Mouse (Mus musculus) liver, embryonic 14.5 days (tissue): ENCODE measurements around the gene Rpap1.

ENCODE experiments used
- CTCF ChIP-seq: IDR thresholded peaks from 2 replicates; pipeline ENCODE4 v1.5.1; 2016; ENCODE audit warnings: antibody characterized with exemption, low read depth, control low read depth
- EP300 ChIP-seq: IDR thresholded peaks from 2 replicates; pipeline ENCODE4 v1.6.1; 2016; ENCODE audit warnings: antibody characterized with exemption, low read depth

DNA sequence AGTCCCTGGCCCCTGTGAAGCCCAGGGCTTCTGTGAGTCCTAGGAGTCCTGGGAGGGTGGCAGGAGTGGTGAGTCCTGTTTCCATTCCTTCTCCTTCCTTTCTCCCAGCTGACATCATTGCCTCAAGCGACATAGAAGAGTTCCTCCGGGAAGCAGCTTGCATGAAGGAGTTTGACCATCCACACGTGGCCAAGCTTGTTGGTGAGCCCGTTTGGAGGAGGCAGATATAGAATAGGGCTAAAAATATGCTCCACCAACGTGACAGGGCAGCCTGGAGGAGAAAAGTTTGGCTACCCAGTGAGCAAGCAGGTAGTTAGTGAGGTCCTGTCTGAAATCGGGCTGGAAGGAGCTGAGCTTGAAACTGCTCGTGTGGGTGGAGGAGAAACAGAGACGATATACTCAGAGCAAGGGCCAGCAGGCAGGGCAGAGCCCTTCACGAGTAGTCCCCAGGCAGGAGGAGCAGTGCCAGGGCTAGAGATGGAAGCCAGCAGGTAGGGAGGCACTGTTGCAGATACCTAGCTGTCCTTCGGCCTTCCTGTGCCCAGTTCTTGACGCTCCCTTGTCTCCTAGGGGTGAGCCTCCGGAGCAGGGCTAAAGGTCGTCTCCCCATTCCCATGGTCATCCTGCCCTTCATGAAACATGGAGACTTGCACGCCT lies 24.3 kb upstream of the Rpap1 start:
- no peak for TF ChIP-seq EP300
- no peak for TF ChIP-seq CTCF
